Mouse (Mus musculus): ENCODE measurements around the gene Nfatc3.
A peak's percentile ranks its signal among the peaks of the same experiment; 100 is the strongest.

DNA sequence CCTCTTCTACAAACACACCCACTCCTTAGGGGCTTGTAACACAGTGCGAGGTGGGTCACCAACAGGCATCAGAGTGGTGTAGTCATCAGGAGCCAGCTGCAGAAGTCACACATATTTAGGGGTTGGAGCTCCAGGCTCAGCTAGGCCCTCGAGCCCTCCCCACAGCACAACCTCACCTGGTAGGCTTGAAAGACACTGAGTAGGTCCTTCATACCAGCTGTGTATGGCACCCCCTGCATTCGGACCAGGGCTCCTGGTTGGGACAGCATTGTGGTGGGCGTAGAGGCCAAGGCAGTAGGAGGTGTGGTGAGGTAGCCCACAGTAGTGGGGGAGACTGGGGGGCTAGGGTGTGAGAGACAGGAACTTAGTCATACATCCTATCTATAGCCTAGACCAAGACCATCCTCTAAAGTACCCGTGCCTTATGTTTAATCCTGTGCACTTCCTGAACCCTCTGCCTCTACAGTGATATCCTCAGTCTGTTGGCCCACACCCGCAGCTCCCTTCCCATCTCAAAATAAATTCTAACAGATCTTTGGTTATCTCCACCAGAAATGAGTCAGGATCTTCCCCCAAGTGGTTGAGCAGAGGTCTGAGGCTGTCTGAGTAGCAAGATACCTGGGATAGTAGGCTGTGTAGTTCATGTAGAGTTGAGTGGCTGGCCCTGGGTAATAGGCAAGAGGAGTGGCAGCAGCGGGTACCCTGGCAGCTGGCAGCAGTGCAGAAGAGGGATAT, 73.0 kb downstream of the Nfatc3 start:
- no peak for TF ChIP-seq CTCF (IDR thresholded peaks at IDR 0.05; ENCODE audit: low read depth)
- TF ChIP-seq EP300 (IDR thresholded peaks at IDR 0.05; ENCODE audit: low read depth): 0 out of 2 replicates have a peak, but pooled peaks have one; percentile 18

Measured in liver, embryonic 14.5 days (tissue).